Mouse (Mus musculus): Measurements from ENCODE around the gene Rhbdf1.

The Rhbdf1 gene

DNA sequence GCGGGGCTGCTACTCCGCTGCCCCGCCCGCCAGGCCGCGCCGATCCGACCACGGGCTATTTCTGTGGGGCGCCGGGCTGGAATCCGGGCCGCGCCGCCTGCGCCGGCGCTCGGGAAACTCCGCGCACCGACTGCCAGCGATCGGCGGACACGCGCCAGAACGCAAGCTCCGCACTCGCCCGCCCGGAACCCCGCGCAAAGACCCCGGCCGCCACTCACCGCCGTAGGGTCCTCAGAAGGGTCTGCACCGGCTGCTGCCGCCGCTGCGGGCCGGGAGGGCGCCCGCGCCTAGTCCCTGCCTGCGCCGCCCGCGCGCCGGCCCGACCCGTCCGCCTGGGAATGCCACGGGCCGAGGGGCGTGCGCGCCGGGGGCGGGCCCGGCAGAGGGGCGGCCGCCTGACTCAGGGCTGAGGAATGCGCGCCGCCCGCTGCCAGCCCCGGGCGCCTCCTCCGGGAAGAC is at the start of gene Rhbdf1:
Rhbdf1 (minus strand) TSS at position 350 of the 459 bp plus-strand sequence.
- no peak for TF ChIP-seq GATA4 (IDR thresholded peaks at IDR 0.05; ENCODE audit: insufficient replicate concordance, low read length)

GRCm38 (mm10) chr11:32271178-32271577 is 49.1 kb upstream of the Rhbdf1 start:
- no peak for TF ChIP-seq GATA4 (IDR thresholded peaks at IDR 0.05; ENCODE audit: insufficient replicate concordance, low read length)

DNA sequence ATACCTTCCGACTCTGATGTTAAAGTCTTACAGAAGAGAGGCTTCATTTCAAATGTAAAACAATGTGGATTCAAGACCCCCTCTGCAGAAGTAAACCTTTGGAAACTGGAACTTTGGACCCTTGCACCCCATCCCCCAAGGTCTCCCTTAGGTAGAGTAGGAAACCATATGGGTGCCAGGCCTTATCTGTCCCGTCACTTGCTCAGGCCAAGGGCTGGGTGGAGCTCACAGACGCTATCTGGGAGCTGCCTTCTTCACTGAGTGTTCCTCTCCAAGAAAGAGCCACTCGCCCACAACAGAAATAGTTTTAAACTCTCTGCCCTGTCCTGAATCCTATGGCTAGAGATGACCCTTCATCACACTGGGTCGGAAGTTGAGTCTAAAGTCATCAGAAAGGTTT is 46.9 kb upstream of the Rhbdf1 start:
- TF ChIP-seq GATA4 (IDR thresholded peaks at IDR 0.05; ENCODE audit: insufficient replicate concordance, low read length) = no peak

DNA sequence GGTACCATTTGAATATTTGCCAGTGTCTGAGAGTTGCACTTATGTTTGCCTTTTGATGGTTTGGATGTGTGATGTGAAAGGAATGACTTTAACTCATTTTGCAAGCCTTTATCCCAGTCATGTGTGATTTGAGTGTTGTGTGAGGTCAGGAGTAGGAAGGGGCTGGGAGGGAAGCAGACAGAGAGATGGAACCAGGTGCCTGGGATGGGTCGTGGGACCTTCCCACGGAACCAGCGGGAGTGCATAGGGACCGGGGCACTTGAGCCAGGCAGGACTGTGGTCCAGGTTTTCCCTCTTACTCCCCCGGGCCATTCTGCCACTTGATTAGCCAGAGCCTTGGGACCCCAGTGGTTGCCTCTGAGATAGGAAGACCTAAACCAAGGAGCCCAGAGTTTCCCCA is 45.9 kb upstream of the Rhbdf1 start:
- TF ChIP-seq GATA4 (IDR thresholded peaks at IDR 0.05; ENCODE audit: insufficient replicate concordance, low read length) = no peak

- TF ChIP-seq GATA4 (IDR thresholded peaks at IDR 0.05; ENCODE audit: insufficient replicate concordance, low read length) = no peak
Measured at GRCm38 (mm10) chr11:32267188-32267884, 45.2 kb upstream of the Rhbdf1 start, which contains the start of gene Nprl3. Gene Nprl3 (minus strand): TSS chr11:32267707.

DNA sequence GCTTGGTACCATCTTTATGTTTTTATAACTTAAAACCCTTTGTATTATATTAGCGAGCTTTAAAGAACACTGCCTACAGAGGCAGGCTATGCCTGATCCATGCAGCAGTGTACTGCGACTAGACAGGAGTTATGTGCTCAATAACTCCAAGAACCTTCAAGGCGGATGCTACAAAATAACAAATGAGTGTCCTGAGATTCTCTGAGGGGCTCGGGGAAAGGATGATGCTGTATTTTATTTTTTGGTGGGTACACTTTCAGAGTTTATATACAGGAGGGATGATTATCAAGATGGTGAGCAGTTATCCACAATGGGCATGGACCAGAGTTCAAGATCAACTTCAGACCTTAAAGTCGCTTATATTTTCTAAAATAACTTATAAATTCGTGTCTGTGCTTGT is 44.7 kb upstream of the Rhbdf1 start:
- TF ChIP-seq GATA4 (IDR thresholded peaks at IDR 0.05; ENCODE audit: insufficient replicate concordance, low read length) = no peak

- no peak for TF ChIP-seq GATA4 (IDR thresholded peaks at IDR 0.05; ENCODE audit: insufficient replicate concordance, low read length)
Measured at GRCm38 (mm10) chr11:32266194-32266593, 44.1 kb upstream of the Rhbdf1 start.

- TF ChIP-seq GATA4 (IDR thresholded peaks at IDR 0.05; ENCODE audit: insufficient replicate concordance, low read length) = no peak
Measured at GRCm38 (mm10) chr11:32265117-32265738, 43.1 kb upstream of the Rhbdf1 start.

GRCm38 (mm10) chr11:32262674-32263415 is 40.7 kb upstream of the Rhbdf1 start:
- TF ChIP-seq GATA4 (IDR thresholded peaks at IDR 0.05; ENCODE audit: insufficient replicate concordance, low read length) = no peak

DNA sequence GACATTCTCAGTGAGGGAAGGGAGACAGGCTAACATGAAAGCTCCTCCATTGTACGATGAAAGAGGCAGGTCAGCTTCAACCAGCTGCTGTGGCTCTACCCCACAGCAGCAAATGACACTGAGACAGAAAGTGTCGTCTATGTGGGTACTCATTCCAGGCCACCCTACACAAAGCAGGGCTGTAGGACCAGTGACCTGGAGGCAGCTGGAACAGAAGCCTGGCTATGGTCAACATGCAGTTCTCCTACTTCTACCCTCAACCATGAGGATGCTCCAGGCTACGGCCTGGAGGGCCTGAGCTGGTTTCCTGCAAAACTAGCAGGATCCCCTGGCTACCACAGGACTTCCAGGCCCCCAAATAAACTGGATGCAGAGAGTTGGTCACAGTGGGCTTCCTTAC is 34.5 kb upstream of the Rhbdf1 start:
- TF ChIP-seq GATA4 (IDR thresholded peaks at IDR 0.05; ENCODE audit: insufficient replicate concordance, low read length) = no peak

DNA sequence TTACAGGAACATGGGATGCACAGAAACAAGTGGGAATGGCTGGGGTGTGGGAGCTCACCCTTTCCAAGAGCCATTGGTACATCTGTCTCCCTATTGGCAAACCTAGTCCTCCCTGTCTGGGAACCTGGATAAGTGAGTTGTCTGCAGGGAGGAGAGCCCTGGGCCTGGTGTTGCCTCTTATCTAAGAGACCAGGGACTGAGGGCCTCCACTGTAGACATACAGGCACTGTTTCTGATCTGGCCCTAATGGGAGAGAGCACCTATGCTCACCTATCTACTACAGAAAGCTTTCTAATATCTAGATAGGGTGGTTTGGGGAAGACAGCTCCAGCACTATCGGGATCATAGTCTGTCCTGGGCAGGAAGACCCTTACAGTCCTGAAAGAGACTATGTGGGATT is 34.0 kb upstream of the Rhbdf1 start:
- TF ChIP-seq GATA4 (IDR thresholded peaks at IDR 0.05; ENCODE audit: insufficient replicate concordance, low read length) = no peak

GRCm38 (mm10) chr11:32253121-32253520 is 31.0 kb upstream of the Rhbdf1 start:
- TF ChIP-seq GATA4 (IDR thresholded peaks at IDR 0.05; ENCODE audit: insufficient replicate concordance, low read length) = no peak

- no peak for TF ChIP-seq GATA4 (IDR thresholded peaks at IDR 0.05; ENCODE audit: insufficient replicate concordance, low read length)
Measured at GRCm38 (mm10) chr11:32250880-32251763, 29.0 kb upstream of the Rhbdf1 start.

DNA sequence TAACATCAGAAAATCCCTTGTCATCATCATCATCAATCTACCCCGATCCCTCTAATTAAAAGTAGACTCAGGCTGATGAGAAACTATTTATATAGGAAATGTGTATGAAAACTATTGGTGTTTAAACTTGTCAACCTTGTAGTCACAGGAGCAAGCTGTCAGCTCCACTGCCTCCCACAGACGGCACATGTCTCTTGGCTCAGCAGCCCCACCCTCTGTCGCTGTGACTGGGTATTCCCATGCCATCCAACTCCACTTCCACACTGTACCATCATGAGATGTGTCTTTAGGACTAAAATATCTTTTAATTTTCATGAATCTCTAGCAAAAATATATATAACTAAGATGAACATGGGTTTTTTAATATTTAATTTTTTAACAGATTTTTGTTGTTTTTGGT is 26.2 kb upstream of the Rhbdf1 start:
- no peak for TF ChIP-seq GATA4 (IDR thresholded peaks at IDR 0.05; ENCODE audit: insufficient replicate concordance, low read length)

GRCm38 (mm10) chr11:32247068-32247467 is 25.0 kb upstream of the Rhbdf1 start:
- TF ChIP-seq GATA4 (IDR thresholded peaks at IDR 0.05; ENCODE audit: insufficient replicate concordance, low read length) = no peak
